Mouse (Mus musculus): ENCODE measurements around the gene Nrcam. TPM values are rescaled to one million over a fixed set of nuclear protein-coding genes. Genes with fewer than 3 reads are reported as not detected.

Gene Nrcam
- polyA plus RNA-seq, 1 experiment from 2014 or later: not detected

- Histone ChIP-seq H3K27me3 (ENCODE audit: insufficient read depth, low read length) (no peaks in the 10 kb centered on the region), H3K27ac (ENCODE audit: low read depth) (no peak overlapping the region), H3K4me3 (ENCODE audit: low read depth, low read length) (no peak overlapping the region), H3K4me2 (ENCODE audit: low read depth, low read length) (no peak overlapping the region), H3K4me1 (ENCODE audit: insufficient read depth) (no peaks in the 10 kb centered on the region), H3K9ac (replicated peaks) (no peak overlapping the region), H3K9me3 (ENCODE audit: low read length) (no peaks in the 10 kb centered on the region), H3K36me3 (replicated peaks; ENCODE audit: insufficient read depth, low read length) (no peaks in the 10 kb centered on the region)
- DNase-seq (no peak), ATAC-seq (no peak)
- WGBS (ENCODE audit: insufficient replicate concordance): 79% methylated on average over 3 of the region's 3 CpGs
- TF ChIP-seq CTCF (IDR thresholded peaks at IDR 0.05; ENCODE audit: low read depth): no peak
- TF ChIP-seq EP300 (IDR thresholded peaks at IDR 0.05; ENCODE audit: low read depth): no peak
These were observed 17.5 kb downstream of the Nrcam start for GRCm38 (mm10) chr12:44346143-44346542.

- Histone ChIP-seq H3K9ac (replicated peaks) (no peak overlapping the region), H3K27ac (ENCODE audit: low read depth) (no peak overlapping the region), H3K9me3 (ENCODE audit: low read length) (no peaks in the 10 kb centered on the region), H3K36me3 (replicated peaks; ENCODE audit: insufficient read depth, low read length) (no peaks in the 10 kb centered on the region), H3K4me2 (ENCODE audit: low read depth, low read length) (no peak overlapping the region), H3K4me3 (ENCODE audit: low read depth, low read length) (no peak overlapping the region), H3K27me3 (ENCODE audit: insufficient read depth, low read length) (no peaks in the 10 kb centered on the region), H3K4me1 (ENCODE audit: insufficient read depth) (no peaks in the 10 kb centered on the region)
- DNase-seq (no peak), ATAC-seq (no peak)
- TF ChIP-seq EP300 (IDR thresholded peaks at IDR 0.05; ENCODE audit: low read depth) (no peak), CTCF (IDR thresholded peaks at IDR 0.05; ENCODE audit: low read depth) (no peak)
- WGBS (ENCODE audit: insufficient replicate concordance): 74% methylated on average over 4 of the region's 4 CpGs
These were observed 26.4 kb downstream of the Nrcam start for GRCm38 (mm10) chr12:44355116-44355515.

DNA sequence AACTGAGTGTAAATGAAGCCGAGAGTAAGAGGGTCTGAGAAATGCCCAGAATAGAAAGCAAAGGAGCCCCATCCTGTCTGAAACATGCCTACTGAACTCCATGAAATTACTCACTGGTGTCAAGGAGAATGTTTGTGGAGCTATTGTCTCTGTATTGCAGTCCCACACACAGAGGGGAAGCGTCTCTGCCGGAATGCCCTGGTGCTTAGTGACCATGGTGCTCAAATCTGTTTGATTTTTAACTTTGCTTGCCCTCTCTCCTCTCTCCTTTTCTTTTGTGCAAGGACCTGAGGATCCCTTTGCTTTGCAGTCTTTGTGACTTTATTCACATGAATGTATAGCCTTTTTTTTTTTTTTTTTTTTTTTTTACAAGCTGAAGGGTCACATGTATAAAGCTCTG lies 28.8 kb downstream of the Nrcam start:
- H3K9ac ChIP-seq (replicated peaks): no peak overlapping the region
- TF ChIP-seq CTCF (IDR thresholded peaks at IDR 0.05; ENCODE audit: low read depth) (no peak), EP300 (IDR thresholded peaks at IDR 0.05; ENCODE audit: low read depth) (no peak)
- no peak overlapping the region for H3K27ac ChIP-seq (ENCODE audit: low read depth)
- no peak overlapping the region for H3K4me3 ChIP-seq (ENCODE audit: low read depth, low read length)
- WGBS (ENCODE audit: insufficient replicate concordance): 54% methylated on average over 3 of the region's 3 CpGs
- no peak for ATAC-seq
- H3K4me2 ChIP-seq (ENCODE audit: low read depth, low read length): no peak overlapping the region
- no peaks in the 10 kb centered on the region for H3K36me3 ChIP-seq (replicated peaks; ENCODE audit: insufficient read depth, low read length)
- no peak for DNase-seq
- no peaks in the 10 kb centered on the region for H3K9me3 ChIP-seq (ENCODE audit: low read length)
- H3K27me3 ChIP-seq (ENCODE audit: insufficient read depth, low read length): no peaks in the 10 kb centered on the region
- H3K4me1 ChIP-seq (ENCODE audit: insufficient read depth): no peaks in the 10 kb centered on the region

GRCm38 (mm10) chr12:44357881-44358280 lies 29.2 kb downstream of the Nrcam start:
- H3K27me3 ChIP-seq (ENCODE audit: insufficient read depth, low read length): no peaks in the 10 kb centered on the region
- TF ChIP-seq CTCF (IDR thresholded peaks at IDR 0.05; ENCODE audit: low read depth) (no peak), EP300 (IDR thresholded peaks at IDR 0.05; ENCODE audit: low read depth) (no peak)
- no peak for DNase-seq
- H3K4me1 ChIP-seq (ENCODE audit: insufficient read depth): no peaks in the 10 kb centered on the region
- no peak for ATAC-seq
- no peak overlapping the region for H3K27ac ChIP-seq (ENCODE audit: low read depth)
- no peak overlapping the region for H3K9ac ChIP-seq (replicated peaks)
- no peak overlapping the region for H3K4me2 ChIP-seq (ENCODE audit: low read depth, low read length)
- H3K36me3 ChIP-seq (replicated peaks; ENCODE audit: insufficient read depth, low read length): no peaks in the 10 kb centered on the region
- 90% methylated on average over 1 of the region's 1 CpGs for WGBS (ENCODE audit: insufficient replicate concordance)
- H3K9me3 ChIP-seq (ENCODE audit: low read length): no peaks in the 10 kb centered on the region
- no peak overlapping the region for H3K4me3 ChIP-seq (ENCODE audit: low read depth, low read length)

DNA sequence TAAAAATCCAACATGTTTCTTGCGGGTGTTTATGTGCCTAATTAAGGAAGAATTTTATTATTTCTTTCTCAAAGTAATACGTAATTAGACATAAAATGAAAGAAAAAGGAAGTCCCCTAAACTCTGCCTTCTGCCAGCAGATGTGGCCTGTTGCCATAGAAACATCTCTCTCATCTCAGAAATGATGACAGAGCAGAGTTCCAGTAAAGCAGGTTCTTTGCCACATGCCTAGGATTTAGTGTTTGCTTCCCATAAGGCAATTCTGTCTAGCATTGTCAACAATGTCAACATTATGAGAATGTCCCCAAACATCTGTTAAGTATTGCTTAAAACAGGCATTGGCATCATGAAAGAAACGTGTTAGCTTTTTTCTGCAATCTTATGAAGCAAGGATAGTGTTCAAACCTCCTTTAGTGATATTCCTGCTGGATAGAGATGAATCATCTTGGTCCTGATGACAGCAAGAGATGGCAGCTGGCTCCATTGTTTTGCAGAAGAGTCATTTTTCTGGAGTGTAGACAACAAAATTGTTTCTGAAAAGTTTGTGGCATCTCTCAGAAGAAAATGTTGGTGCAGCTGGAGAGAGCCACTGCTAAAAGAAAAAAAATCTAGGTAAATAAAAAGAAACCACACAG lies 42.5 kb downstream of the Nrcam start:
- Histone ChIP-seq H3K9me3 (ENCODE audit: low read length) (no peaks in the 10 kb centered on the region), H3K27ac (ENCODE audit: low read depth) (no peak overlapping the region), H3K4me1 (ENCODE audit: insufficient read depth) (no peaks in the 10 kb centered on the region), H3K36me3 (replicated peaks; ENCODE audit: insufficient read depth, low read length) (no peaks in the 10 kb centered on the region), H3K27me3 (ENCODE audit: insufficient read depth, low read length) (no peaks in the 10 kb centered on the region), H3K9ac (replicated peaks) (no peak overlapping the region), H3K4me2 (ENCODE audit: low read depth, low read length) (no peak overlapping the region), H3K4me3 (ENCODE audit: low read depth, low read length) (no peak overlapping the region)
- no peak for DNase-seq
- WGBS (ENCODE audit: insufficient replicate concordance): 54% methylated on average over 3 of the region's 3 CpGs
- ATAC-seq: no peak
- TF ChIP-seq CTCF (IDR thresholded peaks at IDR 0.05; ENCODE audit: low read depth) (no peak), EP300 (IDR thresholded peaks at IDR 0.05; ENCODE audit: low read depth) (no peak)

DNA sequence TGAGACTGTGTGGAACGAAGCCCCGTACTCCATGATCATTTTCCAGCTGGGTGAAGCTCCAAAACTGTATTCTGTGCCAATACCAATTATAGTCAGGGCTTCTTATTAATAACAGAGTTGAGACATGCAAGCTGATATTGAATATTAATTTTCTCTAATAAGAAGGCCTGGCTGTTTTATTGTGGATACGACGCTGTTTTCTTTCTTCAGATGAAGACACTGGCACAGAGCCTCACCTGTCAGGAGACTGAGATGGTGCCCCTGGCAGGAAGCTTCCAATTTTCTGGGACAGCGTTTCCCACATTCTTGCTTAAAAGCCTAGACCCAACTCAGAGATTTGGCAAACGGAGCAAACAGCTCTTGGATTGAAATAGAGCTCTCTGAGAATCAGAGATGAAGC lies 47.3 kb downstream of the Nrcam start:
- Histone ChIP-seq H3K9ac (replicated peaks) (no peak overlapping the region), H3K9me3 (ENCODE audit: low read length) (no peaks in the 10 kb centered on the region), H3K4me1 (ENCODE audit: insufficient read depth) (no peaks in the 10 kb centered on the region), H3K4me3 (ENCODE audit: low read depth, low read length) (no peak overlapping the region), H3K36me3 (replicated peaks; ENCODE audit: insufficient read depth, low read length) (no peaks in the 10 kb centered on the region), H3K4me2 (ENCODE audit: low read depth, low read length) (no peak overlapping the region), H3K27me3 (ENCODE audit: insufficient read depth, low read length) (no peaks in the 10 kb centered on the region), H3K27ac (ENCODE audit: low read depth) (no peak overlapping the region)
- 82% methylated on average over 6 of the region's 6 CpGs for WGBS (ENCODE audit: insufficient replicate concordance)
- ATAC-seq: no peak
- no peak for DNase-seq
- no peak for TF ChIP-seq CTCF (IDR thresholded peaks at IDR 0.05; ENCODE audit: low read depth)
- no peak for TF ChIP-seq EP300 (IDR thresholded peaks at IDR 0.05; ENCODE audit: low read depth)
